Mouse (Mus musculus) forebrain, embryonic 16.5 days (tissue): ENCODE data around the gene Gm49358. TPM values are rescaled to one million over a fixed set of nuclear protein-coding genes. Genes with fewer than 3 reads are reported as not detected.

Experiments
- ATAC-seq: fragments of 200-750 bp; cut with Nextera tagmentation; 2 replicates; pipeline ENCODE4 v1.8.0; 2017; ENCODE audit warnings: mild to moderate bottlenecking, moderate library complexity
- H3K27ac ChIP-seq: fragments of 300-500 bp; sonication (generic); 2 replicates; pipeline ENCODE4 v1.5.1; 2014; ENCODE audit warnings: low read length, control low read depth
- H3K27me3 ChIP-seq: fragments of 300-500 bp; sonication (generic); replicated peaks from 2 replicates; pipeline ENCODE4 v1.6.1; 2014; ENCODE audit warnings: low read length; ENCODE audit not compliant: control insufficient read depth, insufficient read depth
- H3K36me3 ChIP-seq: fragments of 300-500 bp; sonication (generic); 2 replicates; pipeline ENCODE4 v1.6.1; 2014; ENCODE audit not compliant: control insufficient read depth, insufficient read depth
- H3K4me1 ChIP-seq: fragments of 300-500 bp; sonication (generic); replicated peaks from 2 replicates; pipeline ENCODE4 v1.6.1; 2014; ENCODE audit warnings: low read length; ENCODE audit not compliant: control insufficient read depth, insufficient read depth
- H3K4me2 ChIP-seq: fragments of 300-500 bp; sonication (generic); 2 replicates; pipeline ENCODE4 v1.6.1; 2014; ENCODE audit warnings: mild to moderate bottlenecking, low read length, control low read depth
- H3K4me3 ChIP-seq: fragments of 300-500 bp; sonication (generic); replicated peaks from 2 replicates; pipeline ENCODE4 v1.5.1; 2014; ENCODE audit warnings: mild to moderate bottlenecking, low read length, control low read depth
- H3K9ac ChIP-seq: fragments of 300-500 bp; sonication (generic); replicated peaks from 2 replicates; pipeline ENCODE4 v1.6.1; 2014; ENCODE audit warnings: low read depth, low read length, control low read depth
- H3K9me3 ChIP-seq: fragments of 300-500 bp; sonication (generic); 2 replicates; pipeline ENCODE4 v1.6.1; 2016; ENCODE audit warnings: low read length; ENCODE audit not compliant: control insufficient read depth
- WGBS: fragments of 180-500 bp; shearing (Covaris S2); extraction: QIAGEN DNeasy Blood & Tissue Kit; methylation state at CpG from one replicate; pipeline ENCODE4 v1.1.7; 2014; 5-methylcytosine and 5-hydroxymethylcytosine counted together
- polyA plus RNA-seq: library from polyadenylated mRNA; unstranded; fragments of >200 nt; fragmentation: Nextera tagmentation; extraction: Ambion mirVana; gene quantifications from 2 replicates; pipeline ENCODE4 v1.2.1, GENCODE M21; 2015

The Gm49358 gene
- polyA plus RNA-seq, 1 experiment from 2014 or later, result not detected

- Histone ChIP-seq H3K4me3 (no peak overlapping the region), H3K4me2 (no peak overlapping the region), H3K9me3 (no peaks in the 10 kb centered on the region), H3K27ac (no peak overlapping the region), H3K27me3 (no peaks in the 10 kb centered on the region), H3K9ac (no peak overlapping the region), H3K36me3 (no peaks in the 10 kb centered on the region), H3K4me1 (no peaks in the 10 kb centered on the region; the same call in 1 of the 2 replicates)
- no peak for ATAC-seq
- 94% methylated on average over 9 of the region's 9 CpGs for WGBS
Measured at GRCm38 (mm10) chr10:86794794-86795535, 31.2 kb downstream of the Gm49358 start.

DNA sequence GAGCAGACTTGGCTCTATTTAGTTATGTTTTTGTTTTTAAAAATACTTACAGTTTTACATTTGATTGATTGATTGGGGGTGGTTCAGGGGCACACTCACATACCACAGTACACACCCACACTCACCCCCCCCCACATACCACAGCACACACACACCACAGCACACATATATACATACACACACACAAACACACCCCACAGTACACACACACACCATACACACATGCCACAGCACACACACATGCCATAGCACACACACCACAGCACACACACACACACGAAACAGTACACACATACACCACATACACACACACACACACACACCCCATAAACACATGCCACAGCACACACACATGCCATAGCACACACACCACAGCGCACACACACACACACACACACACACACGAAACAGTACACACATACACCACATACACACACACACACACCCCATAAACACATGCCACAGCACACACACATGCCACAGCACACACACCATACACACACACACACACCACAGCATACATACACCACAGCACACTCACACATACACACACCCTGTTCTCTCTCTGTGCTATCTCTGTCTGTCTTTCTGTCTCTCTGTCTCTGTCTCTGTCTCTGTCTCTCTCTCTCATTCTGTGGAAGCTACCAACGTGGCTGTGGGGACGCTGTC, 32.4 kb downstream of the Gm49358 start:
- no peak overlapping the region for H3K4me3 ChIP-seq
- ATAC-seq, result no peak
- no peaks in the 10 kb centered on the region; the same call in 1 of the 2 replicates for H3K4me1 ChIP-seq
- H3K9me3 ChIP-seq, result no peaks in the 10 kb centered on the region
- H3K27me3 ChIP-seq, result no peaks in the 10 kb centered on the region
- H3K27ac ChIP-seq, result no peak overlapping the region
- no peaks in the 10 kb centered on the region for H3K36me3 ChIP-seq
- no peak overlapping the region for H3K4me2 ChIP-seq
- 94% methylated on average over 5 of the region's 5 CpGs for WGBS
- no peak overlapping the region for H3K9ac ChIP-seq

- no peak overlapping the region for H3K4me3 ChIP-seq
- ATAC-seq, result no peak
- H3K36me3 ChIP-seq, result no peaks in the 10 kb centered on the region
- no peaks in the 10 kb centered on the region for H3K9me3 ChIP-seq
- no peak overlapping the region for H3K27ac ChIP-seq
- 0 out of 2 replicates have a peak, but pooled peaks cover 2% of the 10 kb centered on the region for H3K4me1 ChIP-seq
- H3K9ac ChIP-seq, result no peak overlapping the region
- WGBS, result 93% methylated on average over 1 of the region's 1 CpGs
- no peak overlapping the region for H3K4me2 ChIP-seq
- H3K27me3 ChIP-seq, result no peaks in the 10 kb centered on the region
Measured at GRCm38 (mm10) chr10:86807362-86807761, 43.6 kb downstream of the Gm49358 start.

GRCm38 (mm10) chr10:86808013-86808758, 44.4 kb downstream of the Gm49358 start:
- H3K36me3 ChIP-seq, result no peaks in the 10 kb centered on the region
- peak; percentile 42; the same call in 1 of the 2 replicates for ATAC-seq
- no peaks in the 10 kb centered on the region for H3K27me3 ChIP-seq
- H3K27ac ChIP-seq, result no peak overlapping the region
- H3K4me2 ChIP-seq, result no peak overlapping the region
- H3K9ac ChIP-seq, result no peak overlapping the region
- H3K4me3 ChIP-seq, result no peak overlapping the region
- no peaks in the 10 kb centered on the region for H3K9me3 ChIP-seq
- H3K4me1 ChIP-seq, result 0 out of 2 replicates have a peak, but pooled peaks cover 2% of the 10 kb centered on the region
- 60% methylated on average over 15 of the region's 15 CpGs for WGBS

- ATAC-seq, result no peak
- WGBS, result 74% methylated on average over 9 of the region's 9 CpGs
- Histone ChIP-seq H3K36me3 (no peaks in the 10 kb centered on the region), H3K27ac (no peak overlapping the region), H3K4me1 (0 out of 2 replicates have a peak, but pooled peaks cover 2% of the 10 kb centered on the region), H3K4me2 (no peak overlapping the region), H3K4me3 (no peak overlapping the region), H3K9me3 (no peaks in the 10 kb centered on the region), H3K9ac (no peak overlapping the region), H3K27me3 (no peaks in the 10 kb centered on the region)
Measured at GRCm38 (mm10) chr10:86810000-86810399, 46.2 kb downstream of the Gm49358 start.

DNA sequence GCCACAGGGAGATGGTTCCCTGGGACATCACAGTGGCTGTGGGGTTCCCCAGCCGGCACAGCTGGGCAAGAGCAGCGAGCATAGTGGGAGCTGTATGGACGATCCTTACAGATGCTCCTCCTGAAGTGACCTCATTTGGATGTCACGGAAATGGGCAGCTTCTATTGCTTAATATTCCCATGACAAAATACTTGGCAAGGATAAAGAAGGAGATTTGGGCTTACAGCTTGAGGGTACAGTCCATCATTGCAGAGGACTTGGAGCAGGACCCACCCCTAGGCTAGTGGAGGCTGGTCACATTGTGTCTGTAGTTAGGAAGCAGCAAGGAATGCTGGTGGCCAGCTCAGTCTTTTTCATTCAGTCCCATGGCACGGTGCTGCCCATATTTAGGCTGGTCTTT, 46.8 kb downstream of the Gm49358 start:
- H3K36me3 ChIP-seq, result no peaks in the 10 kb centered on the region
- no peak for ATAC-seq
- no peak overlapping the region for H3K4me3 ChIP-seq
- no peak overlapping the region for H3K9ac ChIP-seq
- H3K9me3 ChIP-seq, result no peaks in the 10 kb centered on the region
- 0 out of 2 replicates have a peak, but pooled peaks cover 2% of the 10 kb centered on the region for H3K4me1 ChIP-seq
- no peak overlapping the region for H3K27ac ChIP-seq
- no peak overlapping the region for H3K4me2 ChIP-seq
- WGBS, result 97% methylated on average over 5 of the region's 5 CpGs
- no peaks in the 10 kb centered on the region for H3K27me3 ChIP-seq

- Histone ChIP-seq H3K9me3 (no peaks in the 10 kb centered on the region), H3K27ac (no peak overlapping the region), H3K9ac (no peak overlapping the region), H3K4me1 (no peaks in the 10 kb centered on the region; the same call in 1 of the 2 replicates), H3K36me3 (no peaks in the 10 kb centered on the region), H3K4me2 (no peak overlapping the region), H3K4me3 (no peak overlapping the region), H3K27me3 (no peaks in the 10 kb centered on the region)
- ATAC-seq, result no peak
- WGBS, result 83% methylated on average over 19 of the region's 19 CpGs
Measured at GRCm38 (mm10) chr10:86814292-86815131, 50.7 kb downstream of the Gm49358 start.

DNA sequence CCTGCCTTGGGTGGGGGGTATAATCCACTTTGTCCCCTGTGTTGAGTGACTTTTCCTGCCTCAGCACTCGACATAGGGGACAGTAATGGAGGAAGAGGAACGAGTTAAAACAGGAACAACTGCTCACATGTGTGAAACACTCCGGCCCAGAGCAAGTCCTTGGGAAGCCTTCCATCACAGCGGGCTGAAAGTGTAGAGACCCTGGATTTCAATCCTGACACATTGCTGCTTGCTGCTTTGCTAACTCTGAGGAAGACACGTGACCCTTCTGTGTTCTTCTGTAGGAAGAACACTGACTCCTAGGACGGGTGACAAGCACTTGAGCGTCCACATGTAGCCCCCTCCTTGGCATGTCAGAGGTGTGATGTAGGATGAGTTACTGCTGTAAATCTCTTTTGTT, 51.4 kb downstream of the Gm49358 start:
- 88% methylated on average over 7 of the region's 7 CpGs for WGBS
- Histone ChIP-seq H3K9me3 (no peaks in the 10 kb centered on the region), H3K4me1 (peaks cover 6% of the 10 kb centered on the region), H3K36me3 (no peaks in the 10 kb centered on the region), H3K27ac (no peak overlapping the region), H3K4me2 (no peak overlapping the region), H3K4me3 (no peak overlapping the region), H3K27me3 (no peaks in the 10 kb centered on the region), H3K9ac (no peak overlapping the region)
- no peak for ATAC-seq
